In the genomic region with DNA sequence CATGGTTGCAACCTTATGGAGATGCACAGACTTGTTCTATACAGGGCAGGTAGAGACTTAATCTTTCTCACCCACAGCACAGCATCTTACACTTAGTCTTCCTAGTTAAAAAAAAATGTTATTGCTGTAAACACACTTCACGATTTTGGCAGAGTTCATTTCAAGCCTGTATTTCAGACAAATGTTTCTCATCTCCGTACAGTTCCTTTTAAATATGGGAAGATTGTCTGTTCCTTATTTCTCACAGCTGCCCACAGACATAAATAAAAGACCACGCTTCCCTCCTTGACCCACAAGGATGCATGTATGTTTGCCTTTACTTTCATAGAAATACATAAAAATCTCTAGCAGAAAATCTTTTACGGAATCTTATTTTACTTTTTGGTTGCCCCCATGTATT, we compare ENCODE assay signal across 26 mouse cellular contexts. TPM values are rescaled to one million over a fixed set of nuclear protein-coding genes. Genes with fewer than 3 reads are reported as not detected.
DNase-seq lines count a peak whose midpoint lies in the region; ATAC-seq lines count a peak whose summit lies in the region.
"Had no signal": no experiment of that assay in that cellular context is flagged by ENCODE, and none has a peak within 500 bp of the region (broad histone marks: within the 10 kb centered on the region; RNA-seq: fewer than 3 reads in every experiment).

No protein-coding gene starts in this region.

- H3K9ac ChIP-seq in lung, embryonic 15.5 days: no peak overlapping the region
- H3K9ac ChIP-seq in midbrain, embryonic 11.5 days (ENCODE audit: low read length): no peak overlapping the region
- no peak overlapping the region for H3K9ac ChIP-seq in midbrain, embryonic 16.5 days (ENCODE audit: low read depth, low read length)
- H3K9ac ChIP-seq: forebrain, embryonic 13.5 days; heart, embryonic 12.5 days; heart, embryonic 15.5 days; hindbrain, embryonic 13.5 days had no signal

- no peak overlapping the region for H3K4me3 ChIP-seq in lung, embryonic 15.5 days
- H3K4me3 ChIP-seq in midbrain, embryonic 11.5 days (ENCODE audit: low read depth, low read length): no peak overlapping the region
- no peak overlapping the region for H3K4me3 ChIP-seq in midbrain, embryonic 16.5 days (ENCODE audit: low read depth, low read length)
- H3K4me3 ChIP-seq: forebrain, embryonic 10.5 days; forebrain, embryonic 13.5 days; heart, embryonic 12.5 days; heart, embryonic 15.5 days; hindbrain, embryonic 10.5 days; hindbrain, embryonic 13.5 days had no signal

- DNase-seq in lung, adult 18-20 months: no peak
- DNase-seq in midbrain, embryonic 11.5 days (ENCODE audit: low spot score, missing footprints): peak; percentile 4
- DNase-seq: adrenal gland, adult 2 months; adrenal gland, postnatal 14 days; cerebellum, adult 18-20 months; cerebellum, adult 9-10 months; cerebellum, postnatal 14 days; gastrocnemius, postnatal 10 days; heart, adult 18-20 months; heart, postnatal 10 days; heart, postnatal 36 days had no signal

- H3K9me3 ChIP-seq in lung, embryonic 15.5 days: no peaks in the 10 kb centered on the region
- H3K9me3 ChIP-seq in midbrain, embryonic 11.5 days (ENCODE audit: control insufficient read depth, low read length): no peaks in the 10 kb centered on the region
- H3K9me3 ChIP-seq in midbrain, embryonic 16.5 days (replicated peaks; ENCODE audit: control insufficient read depth, low read length, poor library complexity, severe bottlenecking): no peaks in the 10 kb centered on the region
- H3K9me3 ChIP-seq: forebrain, embryonic 10.5 days; forebrain, embryonic 13.5 days; heart, embryonic 12.5 days; heart, embryonic 15.5 days; hindbrain, embryonic 10.5 days; hindbrain, embryonic 13.5 days had no signal

- no peak overlapping the region for H3K4me2 ChIP-seq in lung, embryonic 15.5 days
- no peak overlapping the region for H3K4me2 ChIP-seq in midbrain, embryonic 11.5 days
- no peak overlapping the region for H3K4me2 ChIP-seq in midbrain, embryonic 16.5 days (ENCODE audit: low read length)
- H3K4me2 ChIP-seq: forebrain, embryonic 13.5 days; heart, embryonic 12.5 days; heart, embryonic 15.5 days; hindbrain, embryonic 13.5 days had no signal

- H3K36me3 ChIP-seq in lung, embryonic 15.5 days: no peaks in the 10 kb centered on the region
- H3K36me3 ChIP-seq in midbrain, embryonic 11.5 days (ENCODE audit: control insufficient read depth, insufficient read depth, low read length): no peaks in the 10 kb centered on the region
- H3K36me3 ChIP-seq in midbrain, embryonic 16.5 days (ENCODE audit: control insufficient read depth, insufficient read depth, low read length): no peaks in the 10 kb centered on the region
- H3K36me3 ChIP-seq: forebrain, embryonic 10.5 days; heart, embryonic 12.5 days; heart, embryonic 15.5 days; hindbrain, embryonic 10.5 days; hindbrain, embryonic 13.5 days had no signal

- WGBS in lung, embryonic 15.5 days: 46% methylated on average over 4 of the region's 4 CpGs
- WGBS in midbrain, embryonic 11.5 days: 91% methylated on average over 4 of the region's 4 CpGs
- WGBS in midbrain, embryonic 16.5 days: 91% methylated on average over 4 of the region's 4 CpGs

- no peak overlapping the region for H3K27ac ChIP-seq in lung, embryonic 15.5 days
- no peak overlapping the region for H3K27ac ChIP-seq in midbrain, embryonic 11.5 days (ENCODE audit: low read depth, low read length)
- H3K27ac ChIP-seq in midbrain, embryonic 16.5 days (ENCODE audit: low read length): no peak overlapping the region
- H3K27ac ChIP-seq: forebrain, embryonic 10.5 days; forebrain, embryonic 13.5 days; heart, embryonic 15.5 days; hindbrain, embryonic 10.5 days; hindbrain, embryonic 13.5 days had no signal

- ATAC-seq in lung, embryonic 15.5 days (ENCODE audit: borderline replicate concordance, extremely low read depth, low FRiP score, low TSS enrichment): peak; percentile 46; the same call in 1 of the 2 replicates
- no peak for ATAC-seq in midbrain, embryonic 11.5 days (ENCODE audit: low FRiP score)
- no peak for ATAC-seq in midbrain, embryonic 16.5 days
- ATAC-seq in granulocyte monocyte progenitor cell, adult 5-6 weeks (replicated peaks; ENCODE audit: poor library complexity, severe bottlenecking): 0 out of 2 replicates have a peak, but pooled peaks have one; percentile 41
- peak; percentile 27; the same call in 1 of the 2 replicates for ATAC-seq in megakaryocyte, adult 5-6 weeks (ENCODE audit: poor library complexity, severe bottlenecking)
- no peak for ATAC-seq in inflammation-experienced regulatory T-cells, adult 6 months
- ATAC-seq: CD4-positive, CD25-positive, alpha-beta regulatory T cell, adult 4 months; forebrain, embryonic 13.5 days; forebrain, embryonic 16.5 days; hindbrain, embryonic 16.5 days had no signal

- H3K27me3 ChIP-seq in lung, embryonic 15.5 days: no peaks in the 10 kb centered on the region
- no peaks in the 10 kb centered on the region for H3K27me3 ChIP-seq in midbrain, embryonic 11.5 days (ENCODE audit: control insufficient read depth, insufficient read depth, low read length)
- H3K27me3 ChIP-seq in midbrain, embryonic 16.5 days (ENCODE audit: control insufficient read depth, insufficient read depth, low read depth, low read length): no peaks in the 10 kb centered on the region
- H3K27me3 ChIP-seq: forebrain, embryonic 13.5 days; heart, embryonic 12.5 days; heart, embryonic 15.5 days; hindbrain, embryonic 13.5 days had no signal

- H3K4me1 ChIP-seq in lung, embryonic 15.5 days: no peaks in the 10 kb centered on the region
- no peaks in the 10 kb centered on the region for H3K4me1 ChIP-seq in midbrain, embryonic 11.5 days (ENCODE audit: control insufficient read depth, insufficient read depth, low read length)
- no peaks in the 10 kb centered on the region for H3K4me1 ChIP-seq in midbrain, embryonic 16.5 days (ENCODE audit: control insufficient read depth, insufficient read depth, low read length)
- H3K4me1 ChIP-seq: heart, embryonic 12.5 days; heart, embryonic 15.5 days; hindbrain, embryonic 13.5 days had no signal

RNA-seq across cellular contexts. Expression of a gene that starts 22.4 kb away (rescaled TPM):
- polyA plus RNA-seq in lung, embryonic 15.5 days (2015; fragmentation: Nextera tagmentation; extraction: Ambion mirVana): 3.8 and 7.4 TPM in 2 replicates
- 0.98 and 2.0 TPM in 2 replicates for polyA plus RNA-seq in midbrain, embryonic 11.5 days (2014; fragmentation: Nextera tagmentation; extraction: Ambion mirVana)
- polyA plus RNA-seq in midbrain, embryonic 16.5 days (2015; fragmentation: Nextera tagmentation; extraction: Ambion mirVana): 0.56 and 0.59 TPM in 2 replicates
- 114 and 122 TPM in 2 replicates for total RNA-seq in granulocyte monocyte progenitor cell, adult 5-6 weeks (2014; fragmentation: Nextera tagmentation)
- total RNA-seq in granulocyte monocyte progenitor cell, adult 5-6 weeks (2017): 166 and 176 TPM in 2 replicates
- 547 TPM in 2 replicates for total RNA-seq in megakaryocyte, adult 5-6 weeks (2015)
- 704 and 786 TPM in 2 replicates for total RNA-seq in megakaryocyte, adult 5-6 weeks (2017)
- 1,000 to 10,000 TPM; 1,312 to 1,433 (median 1,346) TPM for polyA plus RNA-seq in inflammation-experienced regulatory T-cells, adult 6 months (2017; shearing (Covaris generic))
- polyA plus RNA-seq: C2C12 had no signal

Comparison
In these comparisons a context has a peak if more than half of its experiments do, and no peak if none do; other contexts are left out.
1. ATAC-seq: peak in lung, embryonic 15.5 days (single experiment), granulocyte monocyte progenitor cell, adult 5-6 weeks (single experiment) and megakaryocyte, adult 5-6 weeks (single experiment); none in midbrain, embryonic 11.5 days (single experiment), midbrain, embryonic 16.5 days (single experiment) and inflammation-experienced regulatory T-cells, adult 6 months (single experiment).
2. RNA of a gene that starts 22.4 kb away (polyA plus RNA-seq): 1,312 to 1,433 TPM in inflammation-experienced regulatory T-cells, adult 6 months; 3.8 to 7.4 TPM in lung, embryonic 15.5 days, 0.98 to 2.0 TPM in midbrain, embryonic 11.5 days and 0.56 to 0.59 TPM in midbrain, embryonic 16.5 days; every median in the first group is over 100 times any median in the second.